Mouse (Mus musculus): ENCODE measurements around the gene Grm5.

GRCm38 (mm10) chr7:87793896-87794295 is 209.9 kb downstream of the Grm5 start:
- TF ChIP-seq FOSL1 (IDR thresholded peaks at IDR 0.05; ENCODE audit: insufficient read depth, low read length, poor library complexity, severe bottlenecking) (no peak), USF1 (IDR thresholded peaks at IDR 0.05; ENCODE audit: low read depth) (no peak), CTCF (IDR thresholded peaks at IDR 0.05; ENCODE audit: control insufficient read depth, insufficient read depth, insufficient read length) (no peak), MAX (IDR thresholded peaks at IDR 0.05) (no peak), CEBPB (IDR thresholded peaks at IDR 0.05; ENCODE audit: low read depth) (no peak), MYOD1 (IDR thresholded peaks at IDR 0.05; ENCODE audit: control insufficient read depth, insufficient read length, low read depth) (no peak)

Measured in C2C12 (cell line).